Mouse (Mus musculus): ENCODE measurements around the gene Pde4b.
A peak's percentile ranks its signal among the peaks of the same experiment; 100 is the strongest.

The Pde4b gene

DNA sequence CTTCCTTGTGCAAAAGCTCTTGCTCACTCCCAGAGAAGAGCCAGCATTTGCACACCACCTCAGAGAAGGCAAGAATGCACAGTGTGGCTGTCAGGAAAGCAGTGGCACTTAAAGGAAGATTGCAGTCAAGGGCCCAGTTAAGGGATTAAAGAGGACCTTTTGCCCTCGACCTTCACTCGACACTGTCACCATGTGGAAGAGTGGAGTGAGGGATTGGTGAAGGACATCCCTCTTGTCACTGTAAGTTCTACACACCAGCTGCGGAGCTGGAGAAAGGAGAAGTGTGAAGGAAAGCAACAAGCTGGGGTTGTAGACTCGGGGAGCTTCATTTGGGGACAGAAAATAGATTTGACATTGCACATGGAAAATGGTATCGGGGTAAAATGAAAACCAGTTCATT lies 89.9 kb downstream of the Pde4b start:
- no peak for DNase-seq (ENCODE audit: low spot score)

DNA sequence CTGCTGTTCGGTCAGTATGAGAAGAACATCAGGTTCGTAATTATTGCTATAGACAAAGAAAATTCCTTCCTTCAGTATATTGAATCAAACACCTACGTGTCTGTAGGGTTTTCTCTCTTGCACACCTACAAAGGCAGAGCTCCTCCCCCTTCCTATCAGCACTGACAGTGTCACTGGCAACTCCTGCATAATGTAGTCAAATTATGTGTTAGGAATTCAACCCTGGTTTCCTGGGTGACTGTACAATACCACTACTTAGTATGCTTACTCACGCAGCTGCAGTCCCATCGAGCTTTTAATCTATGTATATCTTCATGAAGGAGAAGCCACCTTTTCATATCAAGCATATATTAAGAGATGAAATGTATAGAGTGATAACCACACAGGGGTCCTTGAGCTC lies 99.5 kb downstream of the Pde4b start:
- DNase-seq (ENCODE audit: low spot score), result no peak

DNA sequence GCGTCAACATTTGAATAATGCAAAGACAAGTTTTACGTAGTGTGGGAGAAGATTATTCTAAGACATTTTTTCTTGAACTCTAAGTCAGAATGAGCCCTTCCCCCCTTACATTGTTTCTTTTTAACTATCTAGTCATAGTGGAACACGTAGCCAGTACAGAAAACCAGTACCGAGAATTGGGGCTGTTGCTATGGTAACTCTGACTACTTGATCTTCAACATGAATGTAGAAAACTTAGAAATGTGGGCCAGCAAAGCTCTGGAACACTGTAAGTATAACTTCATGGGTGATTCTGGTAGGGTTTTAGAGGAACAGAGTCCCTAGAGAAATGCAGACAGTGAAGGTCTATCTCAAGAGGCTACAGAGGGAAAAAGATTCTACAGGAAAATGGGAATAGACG lies 110.4 kb downstream of the Pde4b start:
- no peak for DNase-seq (ENCODE audit: low spot score)

DNA sequence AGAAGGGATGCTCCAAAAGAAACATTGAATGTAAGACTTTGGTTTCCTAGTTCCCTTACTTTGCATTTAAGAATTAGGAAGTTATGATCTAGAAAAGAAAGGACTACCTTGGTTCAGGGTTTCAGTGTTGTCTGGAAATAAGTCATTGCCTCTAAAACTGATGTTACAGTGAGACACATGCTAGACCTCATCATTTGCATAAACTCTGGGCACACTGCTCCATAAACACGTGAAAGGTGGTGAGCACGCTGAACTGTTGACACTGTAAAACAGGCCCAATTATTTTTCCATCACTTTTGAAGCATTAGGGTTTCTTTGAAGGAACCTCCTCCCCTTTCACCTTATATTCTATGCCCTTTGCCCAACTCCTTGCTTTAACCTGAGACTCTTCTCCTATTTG lies 122.4 kb downstream of the Pde4b start:
- DNase-seq (ENCODE audit: low spot score), result no peak

DNA sequence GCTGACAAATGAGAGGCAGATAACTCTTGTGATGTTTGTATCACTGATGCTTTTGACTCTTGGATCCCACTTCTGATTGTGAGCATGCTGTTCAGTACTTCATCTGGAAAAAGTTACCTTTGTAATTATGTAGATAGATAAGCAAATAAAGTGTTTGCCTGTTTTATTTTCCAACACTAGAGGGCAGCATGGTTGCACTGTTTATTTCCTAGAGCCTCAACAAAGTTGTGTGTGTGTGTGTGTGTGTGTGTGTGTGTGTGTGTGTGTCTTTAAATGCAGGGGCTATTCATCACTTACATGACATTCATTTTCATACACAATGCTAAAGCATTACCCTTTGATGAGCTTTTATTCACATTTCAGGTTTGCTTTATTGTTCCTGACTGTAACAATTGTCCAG lies 139.4 kb downstream of the Pde4b start:
- DNase-seq (ENCODE audit: low spot score), result no peak

DNA sequence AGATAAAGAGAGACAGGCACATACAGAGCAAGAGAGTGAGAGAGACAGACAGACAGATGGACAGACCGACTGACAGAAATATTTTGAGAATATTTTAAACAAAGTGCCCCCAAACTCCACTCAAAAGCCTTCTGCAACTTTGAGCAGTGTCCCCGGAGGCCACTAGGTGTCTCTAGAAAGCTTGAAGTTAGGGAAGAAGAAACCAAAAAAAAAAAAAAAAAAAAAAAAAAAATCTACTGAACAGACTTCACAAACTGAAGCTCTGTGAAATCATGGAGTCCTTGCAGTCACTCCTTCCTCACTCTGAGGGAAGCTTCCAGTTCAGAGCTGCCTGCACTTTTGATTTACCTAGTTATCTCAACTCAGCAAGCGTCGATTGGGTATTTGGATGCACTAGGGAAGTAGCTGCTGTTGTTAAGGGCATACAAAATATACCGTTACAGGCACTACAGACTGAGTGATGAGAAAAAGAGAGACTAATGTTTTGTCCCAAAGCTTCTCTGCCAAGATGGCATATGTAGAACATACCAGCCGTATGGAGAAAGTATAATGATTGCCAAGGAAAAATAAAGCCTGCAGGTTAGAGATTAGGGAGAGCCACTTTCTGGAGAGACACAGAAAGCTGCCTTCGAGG lies 141.7 kb downstream of the Pde4b start:
- DNase-seq (ENCODE audit: low spot score), result peak; percentile 43

DNA sequence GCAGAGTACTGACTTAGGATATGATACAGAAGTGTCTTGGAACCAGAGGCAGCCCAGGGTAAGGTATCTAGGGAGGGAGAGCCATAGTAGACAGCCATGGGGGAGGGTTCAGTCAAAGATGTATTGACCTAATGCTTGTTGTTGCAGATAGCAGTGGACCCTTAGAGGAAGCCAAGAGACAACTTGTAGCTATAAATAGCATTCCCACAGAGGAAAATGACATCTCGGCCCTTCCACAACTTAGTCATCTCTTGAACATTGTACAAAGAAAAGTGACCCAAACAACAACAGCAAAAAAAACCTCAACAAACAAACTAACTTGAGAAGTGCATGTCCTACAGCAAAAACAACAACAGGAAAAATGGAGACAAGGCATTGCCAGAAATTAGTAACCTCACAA lies 143.6 kb downstream of the Pde4b start:
- DNase-seq (ENCODE audit: low spot score), result no peak

DNA sequence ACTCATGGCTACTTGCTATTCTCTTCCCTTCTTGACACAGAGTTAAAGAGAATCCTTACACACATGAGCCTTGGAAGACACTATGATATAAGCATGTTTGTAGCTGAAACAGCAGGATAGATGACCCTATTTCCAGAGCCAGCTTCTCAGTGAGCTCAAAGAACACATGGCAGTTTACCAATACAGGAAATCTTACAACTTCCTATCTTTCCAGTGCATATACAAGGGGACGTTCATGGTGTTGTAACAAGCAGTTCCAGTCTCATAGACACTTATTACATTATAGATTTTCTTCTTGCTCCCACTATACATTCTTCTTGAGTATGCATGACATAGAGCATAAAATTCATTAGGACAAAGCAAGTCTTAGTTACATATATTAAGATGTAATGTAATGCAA lies 146.3 kb downstream of the Pde4b start:
- DNase-seq (ENCODE audit: low spot score), result no peak

DNA sequence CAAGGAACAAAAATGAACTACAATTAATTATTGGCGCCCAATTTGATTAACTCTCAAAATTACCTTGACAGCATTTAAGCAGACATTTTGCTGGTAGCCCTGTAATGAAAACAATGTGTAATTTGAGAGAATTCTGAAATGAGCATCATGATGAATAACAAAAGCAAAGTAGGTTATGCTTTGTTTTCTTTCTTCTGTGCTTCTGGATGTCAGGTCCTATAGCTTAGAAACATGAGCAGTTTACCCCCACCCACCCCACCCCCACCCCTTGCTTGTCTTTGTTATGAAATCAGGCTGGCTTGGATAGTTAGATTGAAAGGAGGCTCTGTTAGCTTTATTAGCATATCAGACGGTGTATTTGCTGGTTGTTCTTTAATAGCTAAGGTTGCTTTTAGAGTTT lies 147.8 kb downstream of the Pde4b start:
- DNase-seq (ENCODE audit: low spot score), result no peak

DNA sequence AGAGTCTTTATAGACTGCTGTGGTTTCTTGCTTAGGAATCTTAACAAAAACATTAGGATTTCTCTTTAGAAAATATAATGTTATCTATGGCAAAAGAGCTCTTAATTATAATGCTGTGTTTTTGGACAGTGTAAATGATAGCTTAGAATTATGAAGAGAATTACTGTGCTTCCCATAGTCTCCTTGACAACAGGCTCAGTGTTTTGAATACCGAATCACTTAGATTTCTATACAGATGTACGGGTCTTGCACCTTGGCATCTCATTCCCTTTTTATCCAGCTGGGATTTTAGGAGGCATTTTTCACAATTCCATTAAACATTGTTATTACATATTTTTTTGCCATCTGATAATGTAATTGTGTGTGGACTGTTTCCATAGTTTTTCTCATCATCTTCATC lies 151.8 kb downstream of the Pde4b start:
- DNase-seq (ENCODE audit: low spot score), result no peak

DNA sequence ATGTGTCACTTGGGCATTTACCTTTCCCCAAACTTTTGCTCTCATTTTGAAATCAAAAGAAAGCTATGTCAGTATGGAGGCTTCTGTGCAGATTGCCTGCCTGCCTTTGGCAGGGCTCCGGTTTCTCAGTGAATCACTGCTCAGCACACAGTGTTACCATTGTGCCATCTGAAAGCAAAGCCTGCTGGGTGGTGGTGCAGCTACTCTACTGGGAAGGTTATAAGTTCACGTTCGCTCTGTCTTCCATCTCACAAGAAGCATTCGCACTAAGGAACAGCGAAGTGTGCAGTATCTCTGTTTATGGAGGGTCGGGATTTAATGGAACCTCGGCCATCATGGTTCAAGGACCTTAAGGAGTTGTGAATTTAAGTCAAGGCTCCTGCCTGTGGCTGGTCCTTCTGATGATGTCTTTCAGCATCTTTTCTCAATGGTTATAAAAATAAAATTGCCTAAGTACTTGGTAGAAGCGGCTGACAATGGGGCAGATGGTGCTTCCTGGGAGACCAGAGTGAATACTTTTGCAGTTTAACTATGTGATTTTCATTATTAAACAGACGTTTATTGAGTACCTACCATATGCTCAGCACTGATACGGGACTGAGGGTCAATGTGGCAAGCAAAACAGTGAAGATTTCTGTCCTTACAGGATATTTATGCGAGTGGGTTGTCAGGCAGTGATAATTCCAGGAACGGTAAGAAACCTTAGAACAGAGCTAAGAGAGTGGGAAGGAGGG lies 152.5 kb downstream of the Pde4b start:
- DNase-seq (ENCODE audit: low spot score), result no peak

DNA sequence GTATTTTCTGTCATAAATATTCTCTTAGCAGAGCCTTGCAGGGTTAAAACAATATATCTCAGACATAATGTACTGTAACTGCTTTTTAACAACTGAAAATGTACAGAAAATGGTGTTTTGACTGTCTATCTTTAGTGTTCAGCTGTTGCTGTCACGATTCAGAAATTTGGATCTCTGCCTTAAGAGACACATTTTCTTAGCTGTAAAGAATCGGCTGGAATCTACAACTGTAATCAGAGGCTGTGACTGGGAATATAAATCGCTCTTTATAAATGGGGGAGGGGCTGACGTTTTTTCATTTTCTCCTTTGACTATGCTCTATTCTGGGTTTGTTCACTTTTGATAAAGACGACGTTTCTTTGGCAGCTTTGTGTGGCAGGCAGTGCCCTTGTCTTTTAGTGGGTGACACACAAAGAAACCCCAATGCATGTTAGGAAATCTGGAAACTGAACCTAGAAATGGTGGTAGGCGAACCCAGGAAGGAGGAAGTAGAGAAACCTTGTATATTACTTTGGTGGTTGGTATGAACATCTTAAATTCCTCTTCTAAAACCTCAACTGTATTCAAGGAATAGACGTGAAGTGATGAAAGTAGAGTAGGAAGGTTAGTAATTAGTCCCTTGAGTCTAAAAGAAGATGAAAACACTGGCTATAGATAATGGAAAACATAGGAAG lies 153.5 kb downstream of the Pde4b start:
- no peak for DNase-seq (ENCODE audit: low spot score)

DNA sequence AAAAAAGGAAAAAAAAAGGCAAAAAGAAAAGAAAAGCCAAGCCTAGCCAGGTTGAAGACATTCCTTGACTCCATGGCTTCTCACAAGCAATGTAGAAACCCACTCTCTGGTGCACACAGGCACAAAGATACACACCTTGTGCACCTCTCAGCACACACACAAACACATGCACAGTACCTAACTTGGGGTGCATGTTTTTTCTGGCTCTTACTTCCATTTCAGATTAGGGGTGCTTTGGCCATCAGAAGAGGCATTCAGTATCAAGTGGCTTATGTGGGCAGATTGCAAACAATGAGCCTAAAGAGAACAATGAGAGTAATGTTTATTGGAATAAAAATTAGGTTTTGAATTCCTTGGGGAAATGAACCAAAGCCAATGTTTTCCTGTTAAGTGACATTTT lies 166.7 kb downstream of the Pde4b start:
- no peak for DNase-seq (ENCODE audit: low spot score)

DNA sequence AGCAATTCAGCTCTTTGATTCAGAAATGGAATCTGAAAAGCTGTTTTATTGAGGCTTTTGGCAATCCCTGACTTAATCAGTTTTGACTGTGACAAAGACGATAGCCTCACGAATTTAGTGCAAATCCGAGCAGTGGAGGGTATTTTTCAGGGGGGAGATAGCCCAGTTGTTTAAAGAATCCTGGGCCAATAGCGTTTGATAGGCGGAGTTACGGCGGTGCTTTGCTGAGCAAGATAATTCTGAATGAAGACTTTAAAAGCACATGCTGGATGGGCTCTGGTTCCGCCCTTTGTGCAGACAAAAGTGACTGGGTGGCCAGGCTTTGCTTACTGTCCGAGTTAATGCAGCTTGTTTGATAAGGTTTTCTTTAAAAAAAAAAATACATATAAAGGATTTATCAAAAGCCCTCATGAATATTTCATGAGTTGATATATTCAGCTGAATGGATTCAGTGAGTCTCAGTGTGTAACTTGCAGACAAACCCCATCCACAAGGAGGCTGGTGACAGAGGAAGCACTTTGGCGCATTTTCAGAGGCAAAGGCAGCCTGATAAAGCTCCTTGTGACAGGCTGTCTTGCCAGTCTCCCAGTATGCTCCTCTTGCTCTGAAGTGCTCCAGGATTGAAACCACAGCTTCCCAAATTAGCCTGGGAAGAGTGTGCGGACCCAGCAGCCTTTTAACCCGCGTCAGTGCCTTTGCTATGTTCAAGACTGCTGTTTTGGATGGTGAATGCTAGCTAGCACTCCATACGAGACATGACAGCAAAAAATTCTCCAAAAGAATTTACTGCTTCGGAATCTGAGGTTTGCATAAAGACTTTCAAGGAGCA lies 167.3 kb downstream of the Pde4b start:
- no peak for DNase-seq (ENCODE audit: low spot score)

DNA sequence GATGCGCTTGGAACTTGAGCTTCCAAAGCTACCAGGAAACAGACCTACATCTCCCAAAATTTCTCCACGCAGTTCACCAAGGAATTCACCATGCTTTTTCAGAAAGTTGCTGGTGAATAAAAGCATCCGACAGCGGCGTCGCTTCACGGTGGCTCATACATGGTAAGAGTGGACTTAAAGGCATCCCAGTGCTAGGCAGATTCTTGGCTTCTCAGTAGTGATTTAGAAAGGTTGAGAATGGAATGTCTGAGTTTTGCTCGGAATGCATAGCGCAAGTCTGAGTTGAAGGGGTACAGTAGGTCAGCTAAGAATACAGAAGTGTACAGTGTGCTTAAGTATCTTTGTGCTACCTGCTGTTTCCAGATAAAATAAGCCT lies 167.9 kb downstream of the Pde4b start:
- DNase-seq (ENCODE audit: low spot score), result no peak

DNA sequence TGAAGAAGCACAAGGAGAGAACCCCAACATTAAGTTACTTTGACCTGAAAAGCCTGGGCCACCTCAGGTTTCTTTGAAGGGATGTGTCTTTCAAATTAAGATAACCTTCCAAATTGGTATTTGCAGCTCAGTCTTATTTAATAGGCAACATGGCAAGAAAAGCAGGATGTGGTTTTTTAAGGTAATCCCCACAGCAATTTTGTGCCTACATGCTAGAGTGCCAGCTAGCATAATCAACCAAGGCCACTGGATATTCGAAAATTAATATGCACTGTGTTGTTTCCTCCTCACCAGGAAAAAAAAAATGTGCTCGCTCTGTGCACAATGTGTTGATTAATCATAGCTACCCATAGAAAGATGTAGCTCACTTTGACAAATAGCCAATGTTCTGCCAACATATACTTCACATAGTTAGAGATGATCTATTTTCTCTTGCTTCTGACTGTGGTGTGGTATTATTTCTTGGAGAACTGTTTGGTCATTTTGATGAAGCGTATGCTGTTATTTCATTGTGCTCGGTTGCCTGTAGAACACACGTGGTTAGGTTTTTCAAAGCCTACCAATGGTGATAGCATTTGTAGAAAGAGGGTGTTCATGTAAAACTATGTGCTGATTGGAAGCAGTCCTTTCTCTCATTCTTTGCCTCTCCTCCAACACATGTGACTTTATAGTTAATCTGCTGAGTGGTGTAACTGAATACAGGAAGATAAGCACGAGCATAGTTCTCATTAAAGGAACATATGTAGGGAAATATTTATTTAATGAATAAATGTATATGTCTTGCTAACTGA lies 169.0 kb downstream of the Pde4b start:
- DNase-seq (ENCODE audit: low spot score), result no peak

DNA sequence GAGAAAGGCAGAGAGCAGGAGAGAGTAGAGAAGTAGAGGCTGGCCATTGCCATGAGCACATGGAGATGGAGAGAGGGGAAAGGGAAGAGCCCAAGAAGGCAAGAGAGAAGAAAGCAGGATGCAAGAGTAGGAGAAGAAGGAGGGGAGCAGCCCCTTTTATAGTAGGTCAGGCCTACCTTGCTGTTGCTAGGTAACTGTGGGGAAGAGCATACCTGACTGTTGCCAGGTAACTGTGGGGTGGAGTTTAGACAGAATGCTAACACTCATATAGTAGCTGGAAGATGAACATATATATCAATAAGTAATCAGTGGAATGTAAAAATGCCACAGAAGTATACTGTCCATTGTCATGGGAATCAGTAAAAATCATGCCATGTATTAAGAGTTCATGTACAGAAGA lies 172.9 kb downstream of the Pde4b start:
- DNase-seq (ENCODE audit: low spot score), result no peak

DNA sequence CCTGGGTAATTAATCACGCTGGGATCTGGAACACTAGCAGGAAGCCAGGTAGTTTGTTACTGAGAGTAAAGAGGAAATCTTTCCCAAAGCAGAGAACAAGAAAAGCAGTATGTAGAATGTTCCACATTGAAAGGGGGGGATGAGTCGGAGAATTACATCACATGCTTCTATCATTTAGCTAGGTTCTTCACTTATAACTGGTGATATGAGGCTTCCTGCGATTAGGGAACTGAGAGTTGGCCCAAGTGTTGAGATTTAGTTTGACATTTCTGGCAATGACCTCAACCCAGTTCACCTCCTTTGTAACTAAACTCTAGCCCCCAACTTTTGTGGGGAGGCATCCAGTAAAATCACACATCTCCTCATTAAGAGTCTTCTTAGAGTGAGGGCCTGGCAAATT lies 185.0 kb downstream of the Pde4b start:
- no peak for DNase-seq (ENCODE audit: low spot score)

DNA sequence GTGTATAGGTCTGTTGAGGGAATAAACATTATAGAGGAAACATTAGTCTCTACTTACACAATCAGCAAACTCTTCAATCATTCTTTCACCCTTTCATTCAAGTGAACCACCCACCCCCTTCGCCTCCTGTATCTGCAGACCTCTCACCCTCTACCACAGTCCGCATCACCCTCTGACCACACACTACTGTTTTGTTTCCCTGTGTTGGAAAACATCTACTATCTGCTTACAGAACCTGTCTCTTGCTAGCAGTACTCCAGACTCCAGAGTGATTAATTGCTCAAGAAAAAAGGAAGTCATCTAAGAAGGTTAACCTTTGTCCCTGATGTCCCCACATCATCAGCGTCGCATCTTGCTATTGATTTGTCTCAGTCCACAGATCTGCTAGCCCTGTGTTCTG lies 185.4 kb downstream of the Pde4b start:
- DNase-seq (ENCODE audit: low spot score), result no peak

DNA sequence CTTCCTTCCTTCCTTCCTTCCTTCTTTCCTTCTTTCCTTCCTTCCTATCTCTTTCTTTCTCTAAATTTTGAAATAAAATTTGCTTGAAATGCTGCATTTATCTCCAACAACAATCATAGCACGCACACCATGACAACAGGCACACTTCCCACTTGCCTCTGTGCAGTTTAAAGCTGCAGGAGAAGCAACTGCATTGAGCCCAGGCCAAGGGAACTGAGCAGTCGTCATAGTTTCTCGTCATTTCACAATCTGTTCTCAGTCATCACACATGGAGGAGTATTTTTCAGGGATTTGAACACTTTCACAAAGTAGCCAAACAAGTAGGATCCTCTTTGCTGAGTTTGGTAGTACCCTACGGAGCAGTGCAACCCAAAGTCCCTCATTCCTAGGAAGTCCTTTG lies 188.4 kb downstream of the Pde4b start:
- DNase-seq (ENCODE audit: low spot score), result no peak

DNA sequence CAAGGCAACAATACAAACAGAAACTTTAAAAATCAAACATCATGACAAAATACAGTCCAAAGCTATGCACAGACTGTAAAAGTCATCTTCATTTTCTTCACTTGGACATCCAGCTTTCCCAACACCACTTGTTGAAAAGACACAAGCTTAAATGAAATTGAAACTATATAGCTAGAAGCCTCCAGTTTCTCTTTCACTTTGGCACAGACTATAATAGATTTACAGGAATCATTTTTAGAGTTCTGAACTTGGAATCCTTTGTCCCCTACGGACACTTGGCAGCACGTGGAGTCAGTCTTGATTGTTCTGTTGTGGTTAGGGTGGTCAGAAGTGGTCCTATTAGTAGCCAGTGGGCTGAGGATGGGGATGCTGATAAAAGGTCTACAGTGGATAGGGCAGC lies 191.6 kb downstream of the Pde4b start:
- DNase-seq (ENCODE audit: low spot score), result no peak

DNA sequence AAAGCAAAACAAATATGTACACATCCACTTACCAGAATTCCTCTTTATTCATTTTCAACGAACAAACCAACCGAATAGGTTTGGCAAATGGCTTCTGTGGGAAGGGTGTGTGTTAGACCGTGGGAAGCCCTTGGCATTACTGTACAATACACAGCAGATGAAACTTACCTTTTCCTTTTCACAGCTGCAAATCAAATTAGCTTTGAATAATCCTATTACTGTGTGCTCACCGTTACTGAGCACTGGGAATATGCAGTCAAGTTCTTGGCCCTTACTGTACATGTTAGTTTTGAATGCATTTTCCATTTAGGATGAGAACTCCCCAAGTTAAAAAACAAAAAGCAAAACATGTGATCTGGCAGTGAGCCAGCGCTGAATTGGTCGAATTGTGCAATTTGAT lies 199.8 kb downstream of the Pde4b start:
- DNase-seq (ENCODE audit: low spot score), result no peak
